Mouse (Mus musculus): ENCODE measurements around the gene Isy1.
A peak's percentile ranks its signal among the peaks of the same experiment; 100 is the strongest.
"Not testable (repeated sequence)": the region's sequence is repeated elsewhere in the genome, so short reads cannot be mapped to it uniquely, and the experiment has no call there.

Isy1 gene

GRCm38 (mm10) chr6:87779174-87780165 is 59.1 kb downstream of the Isy1 start:
- DNase-seq (ENCODE audit: low spot score in 2 of 2), result no peak

DNA sequence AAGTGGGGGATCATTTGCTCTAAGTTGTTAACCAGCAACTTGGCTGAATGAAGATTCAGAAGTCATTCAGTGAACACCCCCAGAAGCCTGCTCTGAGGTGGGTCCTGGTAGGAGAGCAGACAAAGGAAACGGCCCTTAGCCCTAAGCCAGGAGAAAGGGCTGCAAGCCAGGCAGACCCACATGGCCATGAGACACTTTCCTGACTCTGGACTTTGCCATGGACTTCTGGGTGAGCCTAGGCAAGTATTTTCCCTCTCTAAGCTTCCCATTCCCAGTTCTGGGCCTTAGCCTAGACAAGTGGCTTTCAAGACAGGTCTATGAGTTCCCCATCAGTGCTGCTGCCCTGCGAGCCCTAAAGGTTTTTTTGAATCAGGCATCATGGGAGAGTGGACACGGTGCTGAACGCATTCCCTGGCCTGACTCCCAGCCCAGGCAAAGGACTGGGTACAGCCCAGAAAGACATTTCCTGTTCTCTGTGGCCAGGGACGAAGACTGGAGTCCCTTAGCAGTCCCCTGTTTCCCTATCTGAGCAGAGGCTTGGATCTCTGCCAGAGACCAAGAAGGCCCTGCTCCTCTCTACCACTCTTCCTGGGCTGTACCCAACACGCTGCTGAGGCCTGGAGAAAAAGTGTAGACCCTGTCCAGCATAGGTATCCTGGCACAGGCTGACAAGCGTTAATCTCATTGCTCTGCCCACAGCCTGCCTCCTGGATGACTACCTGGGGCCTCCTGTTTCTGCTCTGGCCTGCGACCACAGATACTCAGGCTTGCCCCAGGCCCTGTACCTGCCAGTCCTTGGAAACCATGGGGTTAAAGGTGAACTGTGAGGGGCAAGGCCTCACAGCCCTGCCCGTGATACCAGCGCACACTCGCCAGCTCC is 60.1 kb downstream of the Isy1 start:
- DNase-seq (ENCODE audit: low spot score in 2 of 2), result no peak

- no peak for DNase-seq (ENCODE audit: low spot score in 2 of 2)
Measured at GRCm38 (mm10) chr6:87777842-87778241, 60.8 kb downstream of the Isy1 start, which contains the start of gene Gp9. Gene Gp9 (plus strand): TSS chr6:87778072.

GRCm38 (mm10) chr6:87776663-87777062 is 61.9 kb downstream of the Isy1 start:
- no peak for DNase-seq (ENCODE audit: low spot score in 2 of 2)

GRCm38 (mm10) chr6:87775588-87776245 is 62.9 kb downstream of the Isy1 start:
- DNase-seq (ENCODE audit: low spot score in 2 of 2), result peak; percentile 51 to 69

GRCm38 (mm10) chr6:87774909-87775308 is 63.7 kb downstream of the Isy1 start:
- DNase-seq (ENCODE audit: low spot score in 2 of 2), result peak in 1 of 2 experiments; percentile 0

GRCm38 (mm10) chr6:87774466-87774865 is 64.1 kb downstream of the Isy1 start:
- no peak for DNase-seq (ENCODE audit: low spot score in 2 of 2)

DNA sequence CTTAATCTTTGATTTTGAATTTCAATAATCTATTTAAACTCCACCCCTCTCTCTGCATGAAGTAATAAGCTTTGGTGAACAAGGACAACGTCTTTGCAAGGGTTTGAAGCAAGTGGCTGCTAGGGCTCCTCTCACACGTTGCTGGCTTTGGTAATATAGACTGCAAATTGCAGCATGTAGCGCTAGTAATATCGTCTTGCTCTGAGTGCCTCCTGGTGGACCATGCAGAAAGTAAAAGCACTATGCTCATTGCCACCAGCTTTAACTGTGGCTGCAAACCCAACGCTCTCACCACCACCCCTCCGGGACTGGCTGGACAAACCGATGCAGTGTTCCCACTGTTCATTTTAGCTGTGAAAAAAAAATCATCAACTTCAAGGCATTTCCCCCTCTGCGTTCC is 68.0 kb downstream of the Isy1 start:
- DNase-seq (ENCODE audit: low spot score in 2 of 2), result no peak

DNA sequence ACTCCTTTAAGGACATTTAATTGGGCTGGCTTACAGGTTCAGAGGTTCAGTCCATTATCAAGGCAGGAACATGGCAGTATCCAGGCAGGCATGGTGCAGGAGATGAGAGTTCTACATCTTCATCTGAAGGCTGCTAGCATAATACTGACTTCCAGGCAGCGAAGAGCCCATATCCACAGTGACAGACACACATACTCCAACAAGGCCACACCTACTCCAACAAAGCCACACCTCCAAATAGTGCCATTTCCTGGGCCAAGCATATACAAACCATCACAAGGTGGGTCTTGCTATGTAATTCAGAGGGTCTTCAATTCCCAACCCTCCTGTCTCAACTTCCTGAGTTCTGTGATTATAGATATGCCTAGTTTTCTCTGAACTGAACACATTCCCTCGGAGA is 74.3 kb downstream of the Isy1 start:
- DNase-seq (ENCODE audit: low spot score in 2 of 2), result not testable (repeated sequence)
